Mouse (Mus musculus) CH12.LX (cell line): ENCODE results near the gene Shmt2. TPM values are rescaled to one million over a fixed set of nuclear protein-coding genes. Genes with fewer than 3 reads are reported as not detected.
A peak's percentile ranks its signal among the peaks of the same experiment; 100 is the strongest.

Experiments
- DNase-seq: peaks from one replicate; pipeline ENCODE4 v3.0.0-alpha.2; 2013; ENCODE audit errors: extremely low read depth
- H3K27ac ChIP-seq: 2 replicates; pipeline ENCODE4 v1.5.1; 2012; ENCODE audit warnings: low read depth, mild to moderate bottlenecking, control low read depth, moderate library complexity; ENCODE audit not compliant: insufficient read depth
- H3K27me3 ChIP-seq: replicated peaks from 2 replicates; pipeline ENCODE3; 2012; ENCODE audit warnings: inconsistent platforms
- H3K36me3 ChIP-seq, 2 experiments: replicated peaks in 1 of 2; 2 replicates each; pipeline versions ENCODE3 to v1.6.1; 2012; ENCODE audit warnings: inconsistent platforms in 1 of 2, low read length in 1 of 2, mild to moderate bottlenecking in 1 of 2, mixed read lengths in 1 of 2, moderate library complexity in 1 of 2; ENCODE audit not compliant: control insufficient read depth in 1 of 2, insufficient read depth in 1 of 2
- H3K4me1 ChIP-seq, 2 experiments: 2 replicates each; pipeline ENCODE4 v1.6.1; 2012; ENCODE audit warnings: inconsistent platforms in 1 of 2, moderate library complexity in 1 of 2; ENCODE audit not compliant: insufficient read depth in 2 of 2, control insufficient read depth in 1 of 2
- H3K4me2 ChIP-seq: 2 replicates; pipeline ENCODE4 v1.6.1; 2012; ENCODE audit warnings: low read depth, mild to moderate bottlenecking, control low read depth; ENCODE audit not compliant: poor library complexity, insufficient read depth, severe bottlenecking
- H3K4me3 ChIP-seq, 3 experiments: fragments of 150-350 bp in 1 of 3; sonication (generic) in 1 of 3; replicated peaks in 1 of 3; 2 replicates each; pipeline versions ENCODE3 to v1.5.1; 2011 to 2012; ENCODE audit warnings: low read depth in 2 of 3, low read length in 2 of 3, mild to moderate bottlenecking in 2 of 3, moderate library complexity in 2 of 3, control low read depth in 1 of 3, improper control_type of control experiment in 1 of 3, inconsistent platforms in 1 of 3, mixed read lengths in 1 of 3; ENCODE audit not compliant: poor library complexity in 1 of 3
- H3K79me2 ChIP-seq: replicated peaks from 2 replicates; pipeline ENCODE4 v1.6.1; 2012; ENCODE audit warnings: mild to moderate bottlenecking, moderate library complexity; ENCODE audit not compliant: control insufficient read depth, poor library complexity, insufficient read depth, severe bottlenecking; ENCODE audit errors: extremely low read depth
- H3K9ac ChIP-seq: 2 replicates; pipeline ENCODE4 v1.6.1; 2012; ENCODE audit warnings: low read depth, mild to moderate bottlenecking, control low read depth, moderate library complexity; ENCODE audit not compliant: insufficient read depth
- H3K9me3 ChIP-seq: replicated peaks from 2 replicates; pipeline ENCODE3; 2012; ENCODE audit warnings: low read length, inconsistent platforms, mixed read lengths
- BHLHE40 ChIP-seq: IDR thresholded peaks from 2 replicates; pipeline ENCODE4 v1.6.1; 2011; ENCODE audit warnings: mild to moderate bottlenecking, low read depth, low read length, improper control_type of control experiment
- CHD1 ChIP-seq: IDR thresholded peaks from 2 replicates; pipeline ENCODE4 v1.6.1; 2012; ENCODE audit warnings: low read depth, low read length, improper control_type of control experiment, inconsistent platforms
- CTCF ChIP-seq, 2 experiments: IDR thresholded peaks in 1 of 2; conservative IDR thresholded peaks in 1 of 2; 2 replicates each; pipeline ENCODE4 v1.5.1; 2011 to 2012; ENCODE audit warnings: low read depth in 2 of 2, low read length in 2 of 2, improper control_type of control experiment in 1 of 2, inconsistent platforms in 1 of 2, mild to moderate bottlenecking in 1 of 2, moderate library complexity in 1 of 2
- ELF1 ChIP-seq: IDR thresholded peaks from 2 replicates; pipeline ENCODE4 v1.6.1; 2014; ENCODE audit warnings: low read depth, mild to moderate bottlenecking, inconsistent platforms, low read length, improper control_type of control experiment
- GABPA ChIP-seq: IDR thresholded peaks from 2 replicates; pipeline ENCODE4 v1.6.1; 2012; ENCODE audit warnings: low read depth, low read length, improper control_type of control experiment, inconsistent platforms; ENCODE audit not compliant: insufficient replicate concordance
- HCFC1 ChIP-seq: IDR thresholded peaks from 2 replicates; pipeline ENCODE4 v1.6.1; 2012; ENCODE audit warnings: low read depth, mild to moderate bottlenecking, inconsistent platforms, low read length, improper control_type of control experiment
- IRF4 ChIP-seq: IDR thresholded peaks from 2 replicates; pipeline ENCODE4 v1.6.1; 2014; ENCODE audit warnings: low read depth, mild to moderate bottlenecking, inconsistent platforms, low read length, improper control_type of control experiment
- JUND ChIP-seq: conservative IDR thresholded peaks from 2 replicates; pipeline ENCODE4 v1.6.1; 2011; ENCODE audit warnings: low read depth, low read length, improper control_type of control experiment
- KAT2A ChIP-seq: IDR thresholded peaks from 2 replicates; pipeline ENCODE4 v1.6.1; 2012; ENCODE audit warnings: low read length, improper control_type of control experiment, inconsistent platforms; ENCODE audit not compliant: insufficient replicate concordance
- MAFK ChIP-seq: IDR thresholded peaks from 2 replicates; pipeline ENCODE4 v1.6.1; 2011; ENCODE audit warnings: low read length, improper control_type of control experiment; ENCODE audit not compliant: insufficient replicate concordance
- MAX ChIP-seq: IDR thresholded peaks from 2 replicates; pipeline ENCODE4 v1.6.1; 2011; ENCODE audit warnings: low read length, improper control_type of control experiment
- MAZ ChIP-seq: IDR thresholded peaks from 2 replicates; pipeline ENCODE4 v1.6.1; 2012; ENCODE audit warnings: low read depth, mild to moderate bottlenecking, inconsistent platforms, low read length, improper control_type of control experiment, moderate library complexity
- MEF2A ChIP-seq: IDR thresholded peaks from 2 replicates; pipeline ENCODE4 v1.6.1; 2014; ENCODE audit warnings: low read depth, mild to moderate bottlenecking, inconsistent platforms, low read length, improper control_type of control experiment, borderline replicate concordance
- MXI1 ChIP-seq: IDR thresholded peaks from 2 replicates; pipeline ENCODE4 v1.6.1; 2011; ENCODE audit warnings: mild to moderate bottlenecking, low read depth, low read length, improper control_type of control experiment
- MYC ChIP-seq: IDR thresholded peaks from 2 replicates; pipeline ENCODE4 v1.6.1; 2011; ENCODE audit warnings: low read depth, mild to moderate bottlenecking, improper control_type of control experiment, low read length
- NELFE ChIP-seq: IDR thresholded peaks from 2 replicates; pipeline ENCODE4 v1.6.1; 2011; ENCODE audit warnings: low read depth, low read length, improper control_type of control experiment
- NRF1 ChIP-seq: IDR thresholded peaks from 2 replicates; pipeline ENCODE4 v1.6.1; 2014; ENCODE audit warnings: low read depth, mild to moderate bottlenecking, inconsistent platforms, low read length, improper control_type of control experiment, moderate library complexity
- RAD21 ChIP-seq: IDR thresholded peaks from 2 replicates; pipeline ENCODE4 v1.6.1; 2011; ENCODE audit warnings: low read depth, mild to moderate bottlenecking, low read length, improper control_type of control experiment, moderate library complexity
- RCOR1 ChIP-seq: conservative IDR thresholded peaks from 2 replicates; pipeline ENCODE4 v1.6.1; 2012; ENCODE audit warnings: low read depth, mild to moderate bottlenecking, inconsistent platforms, low read length, improper control_type of control experiment
- SIN3A ChIP-seq: IDR thresholded peaks from 2 replicates; pipeline ENCODE4 v1.6.1; 2012; ENCODE audit warnings: low read length, improper control_type of control experiment, inconsistent platforms
- SMC3 ChIP-seq: IDR thresholded peaks from 2 replicates; pipeline ENCODE4 v1.6.1; 2011; ENCODE audit warnings: low read depth, low read length, improper control_type of control experiment
- TBP ChIP-seq: conservative IDR thresholded peaks from 2 replicates; pipeline ENCODE4 v1.6.1; 2011; ENCODE audit warnings: low read depth, low read length, improper control_type of control experiment
- UBTF ChIP-seq: IDR thresholded peaks from 2 replicates; pipeline ENCODE4 v1.6.1; 2012; ENCODE audit warnings: low read depth, mild to moderate bottlenecking, inconsistent platforms, low read length, improper control_type of control experiment, moderate library complexity
- USF1 ChIP-seq: IDR thresholded peaks from 2 replicates; pipeline ENCODE4 v1.6.1; 2014; ENCODE audit warnings: low read depth, mild to moderate bottlenecking, inconsistent platforms, low read length, improper control_type of control experiment
- USF2 ChIP-seq: conservative IDR thresholded peaks from 2 replicates; pipeline ENCODE4 v1.6.1; 2011; ENCODE audit warnings: low read depth, low read length, improper control_type of control experiment
- ZC3H11A ChIP-seq: IDR thresholded peaks from 2 replicates; pipeline ENCODE4 v1.6.1; 2012; ENCODE audit warnings: low read depth, mild to moderate bottlenecking, inconsistent platforms, low read length, improper control_type of control experiment
- ZMIZ1 ChIP-seq: IDR thresholded peaks from 2 replicates; pipeline ENCODE4 v1.6.1; 2012; ENCODE audit warnings: low read depth, mild to moderate bottlenecking, inconsistent platforms, low read length, improper control_type of control experiment
- ZNF384 ChIP-seq: IDR thresholded peaks from 2 replicates; pipeline ENCODE4 v1.6.1; 2012; ENCODE audit warnings: low read depth, low read length, improper control_type of control experiment, inconsistent platforms
- dilution Hi-C: fragments of 300-500 bp; cut with MboI; formaldehyde crosslinking; loops from 2 replicates; pipeline ENCODE4 v1.14.3; 2020; ENCODE audit warnings: low sequenced_read_pairs; ENCODE audit not compliant: extremely low pct_unique_long_range_greater_than_20kb, extremely low pct_ligation_motif_present
- in situ Hi-C: fragments of 300-500 bp; cut with MboI; formaldehyde crosslinking; loops from 3 replicates; pipeline ENCODE4 v1.14.3; 2019; ENCODE audit warnings: low sequenced_read_pairs, low pct_ligation_motif_present, low pct_unique_long_range_greater_than_20kb, mixed read lengths
- polyA plus RNA-seq: library from polyadenylated mRNA; unstranded; fragments of >175 nt; gene quantifications from 2 replicates; pipeline ENCODE4 v1.2.1, GENCODE M21; 2012; ENCODE audit warnings: low read depth; ENCODE audit not compliant: insufficient read length
- total RNA-seq, 2 experiments: library from RNA; depleted of rRNA; stranded (reverse); fragments of 300-350 nt in 1 of 2; fragments of >200 nt in 1 of 2; gene quantifications; 2 replicates each; pipeline ENCODE4 v1.2.3; 2012 to 2014

Shmt2 gene
- total and polyA plus RNA-seq, 3 experiments = 267 to 353 (median 317) TPM

DNA sequence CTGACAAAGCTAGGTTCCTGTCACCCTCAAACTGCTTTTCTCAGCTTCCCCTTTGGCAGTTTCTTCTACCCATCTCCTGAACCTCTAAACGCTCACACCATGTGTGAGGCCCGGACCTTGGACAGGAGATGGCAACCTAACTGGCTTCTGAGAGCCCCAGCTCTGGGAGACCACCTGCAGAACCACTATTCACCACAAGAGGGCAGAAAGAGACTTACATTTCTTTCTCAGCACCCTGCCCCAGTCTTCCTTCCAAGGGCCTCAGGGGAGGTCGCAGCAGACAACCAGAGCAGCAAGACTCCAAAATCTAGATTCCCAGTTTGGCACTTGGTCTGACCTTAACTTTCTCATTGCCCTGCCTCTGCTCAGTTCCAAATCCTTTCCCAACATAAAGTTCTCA lies 47.2 kb upstream of the Shmt2 start:
- in situ Hi-C loops = loop anchor here (10.0 kb wide), 1 partner anchor 165 kb away; the partner anchor contains the start of gene Zbtb39

DNA sequence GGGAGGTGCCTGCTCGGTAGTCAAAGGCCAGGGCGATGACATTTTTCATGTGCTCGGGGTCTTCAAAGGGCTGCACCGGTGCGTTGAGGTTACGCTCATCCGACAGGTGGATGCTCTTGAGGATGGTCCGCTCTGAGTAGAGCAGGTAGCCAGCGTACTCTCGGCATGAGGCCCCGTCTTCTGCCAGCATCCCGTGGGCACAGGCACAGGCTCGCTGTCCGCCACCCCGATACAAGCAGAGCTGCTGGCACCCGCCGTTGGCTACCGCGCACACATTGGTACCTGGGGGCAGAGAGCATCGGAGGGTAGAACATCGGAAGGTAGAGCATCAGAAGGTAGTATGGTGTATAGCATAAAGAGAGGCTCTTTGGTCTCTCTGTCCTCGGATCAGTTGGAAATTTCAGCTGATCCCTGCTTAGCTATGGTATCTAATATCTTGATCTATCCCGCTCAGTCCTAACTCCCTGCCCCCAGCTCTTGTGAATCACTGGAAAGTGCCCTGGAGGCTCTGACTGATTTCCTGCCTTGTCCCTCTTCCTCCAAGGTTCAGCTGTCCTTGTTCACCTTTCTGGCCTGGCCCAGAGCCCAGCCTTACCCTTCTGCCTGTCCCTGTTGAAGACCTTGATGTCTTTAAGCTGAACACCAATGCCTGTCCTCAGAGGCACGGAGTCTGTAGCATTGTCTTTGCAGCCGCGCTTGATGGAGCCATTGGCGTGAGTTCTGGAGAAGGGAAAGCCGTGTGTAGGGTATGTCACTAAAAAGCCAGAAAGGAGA lies 44.5 kb upstream of the Shmt2 start:
- Histone ChIP-seq H3K9ac (no peak overlapping the region), H3K4me1 (peaks cover 0 to 19% of the 10 kb centered on the region in 2 experiments; a peak in 2 of 4 replicates), H3K36me3 (peaks cover 67 to 70% of the 10 kb centered on the region in 2 experiments), H3K79me2 (no peaks in the 10 kb centered on the region), H3K9me3 (no peaks in the 10 kb centered on the region), H3K4me2 (no peak overlapping the region), H3K27me3 (no peaks in the 10 kb centered on the region), H3K4me3 (no peak overlapping the region), H3K27ac (no peak overlapping the region)
- in situ Hi-C loops = loop anchor here (10.0 kb wide), 1 partner anchor 168 kb away; the partner anchor contains the start of gene Zbtb39
- no peak for DNase-seq
- dilution Hi-C loops = no loop called here
- TF ChIP-seq UBTF = no peak
- no peak for TF ChIP-seq MEF2A
- TF ChIP-seq MXI1 = no peak
- TF ChIP-seq ZNF384 = no peak
- no peak for TF ChIP-seq USF1
- TF ChIP-seq RCOR1 = no peak
- TF ChIP-seq HCFC1 = no peak
- no peak for TF ChIP-seq ELF1
- TF ChIP-seq CTCF (conservative IDR thresholded peaks at IDR 0.05 in 1 of 2, IDR thresholded peaks at IDR 0.05 in 1 of 2; ENCODE audit: low read depth in 2 of 2, low read length in 2 of 2) = no peak
- TF ChIP-seq USF2 = no peak
- TF ChIP-seq CHD1 = no peak
- TF ChIP-seq BHLHE40 = no peak
- TF ChIP-seq MAFK = no peak
- TF ChIP-seq GABPA = no peak
- TF ChIP-seq NELFE = no peak
- TF ChIP-seq TBP = no peak
- TF ChIP-seq ZC3H11A = no peak
- no peak for TF ChIP-seq ZMIZ1
- no peak for TF ChIP-seq NRF1

More for the DNA sequence above, 47.2 kb upstream of the Shmt2 start:
- H3K27me3 ChIP-seq = no peaks in the 10 kb centered on the region
- dilution Hi-C loops = no loop called here
- H3K4me1 ChIP-seq = peaks cover 0 to 6% of the 10 kb centered on the region in 2 experiments; a peak in 2 of 4 replicates
- no peaks in the 10 kb centered on the region for H3K79me2 ChIP-seq
- no peaks in the 10 kb centered on the region for H3K9me3 ChIP-seq
- peaks cover 71% of the 10 kb centered on the region in 2 experiments for H3K36me3 ChIP-seq
- H3K27ac ChIP-seq = no peak overlapping the region
- H3K4me2 ChIP-seq = no peak overlapping the region
- no peak overlapping the region for H3K4me3 ChIP-seq
- peak; percentile 87 for DNase-seq
- H3K9ac ChIP-seq = no peak overlapping the region
- 0 out of 2 replicates have a peak, but pooled peaks have one; percentile 25 for TF ChIP-seq MYC
- TF ChIP-seq SMC3 = peak; percentile 93
- TF ChIP-seq CTCF (conservative IDR thresholded peaks at IDR 0.05 in 1 of 2, IDR thresholded peaks at IDR 0.05 in 1 of 2; ENCODE audit: low read depth in 2 of 2, low read length in 2 of 2) = peak; percentile 92 to 98
- 0 out of 2 replicates have a peak, but pooled peaks have one; percentile 36 for TF ChIP-seq MEF2A
- no peak for TF ChIP-seq KAT2A
- TF ChIP-seq IRF4 = peak; percentile 36; the same call in 1 of the 2 replicates
- TF ChIP-seq SIN3A = 0 out of 2 replicates have a peak, but pooled peaks have one; percentile 45
- TF ChIP-seq MAZ = no peak
- TF ChIP-seq JUND = no peak
- peak; percentile 92 for TF ChIP-seq ZC3H11A
- no peak for TF ChIP-seq GABPA
- TF ChIP-seq BHLHE40 = 0 out of 2 replicates have a peak, but pooled peaks have one; percentile 11
- TF ChIP-seq ZNF384 = 0 out of 2 replicates have a peak, but pooled peaks have one; percentile 16
- peak; percentile 95 for TF ChIP-seq RAD21
- peak; percentile 39; the same call in 1 of the 2 replicates for TF ChIP-seq MAX
